Mouse (Mus musculus) megakaryocyte, embryonic 14.5 days (primary cell): ENCODE measurements around the gene Tor4a.

Experiments
- FLI1 ChIP-seq: IDR thresholded peaks from 2 replicates; pipeline ENCODE4 v1.6.1; 2012; ENCODE audit warnings: low read length, inconsistent platforms, mixed read lengths
- GATA1 ChIP-seq: IDR thresholded peaks from 3 replicates; pipeline ENCODE4 v1.6.1; 2012; ENCODE audit warnings: mixed read lengths, low read length, inconsistent platforms, borderline replicate concordance

DNA sequence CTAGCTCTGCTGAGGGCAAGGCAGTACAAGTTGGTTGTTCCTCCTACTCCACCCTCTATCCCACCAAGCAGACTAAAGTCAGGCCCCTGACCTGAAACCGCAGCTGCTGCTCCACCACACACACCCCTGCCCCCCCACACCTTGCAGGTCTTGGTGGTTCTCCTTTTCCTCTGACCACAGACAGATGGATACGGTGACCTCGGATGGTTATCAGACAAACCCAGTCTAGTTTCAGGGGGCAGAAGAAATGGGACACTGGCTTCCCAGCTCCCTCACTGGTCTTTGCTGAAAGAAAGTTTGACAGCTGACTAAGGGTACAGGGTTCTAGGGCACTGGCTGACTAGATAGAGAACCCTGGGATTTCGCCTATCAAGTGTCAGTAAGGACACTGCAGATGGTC, 36.7 kb upstream of the Tor4a start:
- no peak for TF ChIP-seq FLI1
- TF ChIP-seq GATA1: no peak
